Comparison of ENCODE assay signal across 9 mouse cellular contexts in genomic region chr5:15935831-15936710, GRCm38 (mm10). TPM values are rescaled to one million over a fixed set of nuclear protein-coding genes. Genes with fewer than 3 reads are reported as not detected.
DNase-seq lines count a peak whose midpoint lies in the region; ATAC-seq lines count a peak whose summit lies in the region.
"Had no signal": no experiment of that assay in that cellular context is flagged by ENCODE, and none has a peak within 500 bp of the region (broad histone marks: within the 10 kb centered on the region; RNA-seq: fewer than 3 reads in every experiment).

No protein-coding gene starts in this region.

- no peak for DNase-seq in kidney, postnatal 36 days
- DNase-seq in forebrain, embryonic 10.5 days (ENCODE audit: extremely low spot score, low spot score): no peak
- DNase-seq in MN1 (ENCODE audit: low spot score): no peak
- DNase-seq in thymus, adult 18-20 months: no peak
- DNase-seq in ovary, postnatal 36 days (ENCODE audit: low spot score): no peak

- peak overlapping the region; percentile 86 for H3K4me2 ChIP-seq in kidney, embryonic 15.5 days
- peak overlapping the region; percentile 81 for H3K4me2 ChIP-seq in limb, embryonic 13.5 days (replicated peaks)

- 0 out of 2 replicates have a peak overlapping the region, but pooled peaks have one; percentile 91 for H3K27ac ChIP-seq in kidney, embryonic 15.5 days
- no peak overlapping the region for H3K27ac ChIP-seq in brown adipose tissue, adult 24 weeks (replicated peaks; ENCODE audit: low read depth, low read length)
- H3K27ac ChIP-seq in forebrain, embryonic 10.5 days: peak overlapping the region; percentile 89; the same call in 1 of the 2 replicates
- no peak overlapping the region for H3K27ac ChIP-seq in limb, embryonic 13.5 days
- H3K27ac ChIP-seq: liver, embryonic 14.5 days had no signal

- peak overlapping the region; percentile 78 for H3K4me3 ChIP-seq in kidney, embryonic 15.5 days (replicated peaks)
- H3K4me3 ChIP-seq in brown adipose tissue, adult 24 weeks (ENCODE audit: insufficient read depth, low read depth, low read length): peak overlapping the region; percentile 60
- H3K4me3 ChIP-seq in forebrain, embryonic 10.5 days: peak overlapping the region; percentile 67
- peak overlapping the region; percentile 78 for H3K4me3 ChIP-seq in limb, embryonic 13.5 days

- no peak for ATAC-seq in kidney, embryonic 15.5 days (replicated peaks; ENCODE audit: low FRiP score)
- ATAC-seq in limb, embryonic 13.5 days (ENCODE audit: low FRiP score, low read depth): no peak

- 18% methylated on average over 14 of the region's 14 CpGs for WGBS in kidney, embryonic 15.5 days
- 23% methylated on average over 14 of the region's 14 CpGs for whole genome bisulfite sequencing in forebrain, embryonic 10.5 days
- WGBS in limb, embryonic 13.5 days: 26% methylated on average over 14 of the region's 14 CpGs

- no peaks in the 10 kb centered on the region for H3K36me3 ChIP-seq in kidney, embryonic 15.5 days
- no peaks in the 10 kb centered on the region for H3K36me3 ChIP-seq in forebrain, embryonic 10.5 days (replicated peaks)
- H3K36me3 ChIP-seq in limb, embryonic 13.5 days: no peaks in the 10 kb centered on the region

- no peaks in the 10 kb centered on the region for H3K9me3 ChIP-seq in kidney, embryonic 15.5 days (replicated peaks)
- no peaks in the 10 kb centered on the region for H3K9me3 ChIP-seq in forebrain, embryonic 10.5 days
- H3K9me3 ChIP-seq in limb, embryonic 13.5 days: no peaks in the 10 kb centered on the region

- H3K9ac ChIP-seq in kidney, embryonic 15.5 days: peak overlapping the region; percentile 77
- H3K9ac ChIP-seq in limb, embryonic 13.5 days: peak overlapping the region; percentile 94
- H3K9ac ChIP-seq: liver, embryonic 14.5 days had no signal

- H3K4me1 ChIP-seq in kidney, embryonic 15.5 days: peaks cover 28% of the 10 kb centered on the region
- H3K4me1 ChIP-seq in brown adipose tissue, adult 24 weeks (ENCODE audit: control insufficient read depth, insufficient read depth, insufficient read length, low read length): no peaks in the 10 kb centered on the region
- H3K4me1 ChIP-seq in forebrain, embryonic 10.5 days: peaks cover 36% of the 10 kb centered on the region
- H3K4me1 ChIP-seq in limb, embryonic 13.5 days: peaks cover 23% of the 10 kb centered on the region

- peaks cover 9% of the 10 kb centered on the region; the same call in 1 of the 2 replicates for H3K27me3 ChIP-seq in kidney, embryonic 15.5 days
- H3K27me3 ChIP-seq in forebrain, embryonic 10.5 days (ENCODE audit: poor library complexity, severe bottlenecking): peaks cover 95% of the 10 kb centered on the region
- H3K27me3 ChIP-seq in limb, embryonic 13.5 days: 0 out of 2 replicates have a peak, but pooled peaks cover 4% of the 10 kb centered on the region

RNA-seq across cellular contexts. Expression of gene Cacna2d1, which starts 1.6 kb away (rescaled TPM):
- polyA plus RNA-seq in kidney, embryonic 15.5 days (2015; fragmentation: Nextera tagmentation; extraction: Ambion mirVana): 18.4 and 19.1 TPM in 2 replicates
- polyA plus RNA-seq in brown adipose tissue, adult 24 weeks (2012; ENCODE audit: insufficient read depth, insufficient read length, missing spikeins): 5.7 and 6.5 TPM in 2 replicates
- 3.9 and 6.4 TPM in 2 replicates for polyA plus RNA-seq in forebrain, embryonic 10.5 days (2016; fragmentation: Nextera tagmentation; extraction: Ambion mirVana)
- polyA plus RNA-seq in limb, embryonic 13.5 days (2015; fragmentation: Nextera tagmentation; extraction: Ambion mirVana): 22.9 and 25.9 TPM in 2 replicates

Comparison
In these comparisons a context has a peak if more than half of its experiments do, and no peak if none do; other contexts are left out.
1. H3K27ac ChIP-seq: peak in kidney, embryonic 15.5 days (single experiment) and forebrain, embryonic 10.5 days (single experiment); none in brown adipose tissue, adult 24 weeks (single experiment) and limb, embryonic 13.5 days (single experiment).
2. Peak in every context shown above with its lines, with median percentiles within 50 percentile points of each other: H3K4me3 ChIP-seq.